Mouse (Mus musculus): ENCODE measurements around the gene Rab3il1. TPM values are rescaled to one million over a fixed set of nuclear protein-coding genes. Genes with fewer than 3 reads are reported as not detected.

Rab3il1 gene
- polyA plus RNA-seq, 1 experiment from 2014 or later: 53.8 TPM

DNA sequence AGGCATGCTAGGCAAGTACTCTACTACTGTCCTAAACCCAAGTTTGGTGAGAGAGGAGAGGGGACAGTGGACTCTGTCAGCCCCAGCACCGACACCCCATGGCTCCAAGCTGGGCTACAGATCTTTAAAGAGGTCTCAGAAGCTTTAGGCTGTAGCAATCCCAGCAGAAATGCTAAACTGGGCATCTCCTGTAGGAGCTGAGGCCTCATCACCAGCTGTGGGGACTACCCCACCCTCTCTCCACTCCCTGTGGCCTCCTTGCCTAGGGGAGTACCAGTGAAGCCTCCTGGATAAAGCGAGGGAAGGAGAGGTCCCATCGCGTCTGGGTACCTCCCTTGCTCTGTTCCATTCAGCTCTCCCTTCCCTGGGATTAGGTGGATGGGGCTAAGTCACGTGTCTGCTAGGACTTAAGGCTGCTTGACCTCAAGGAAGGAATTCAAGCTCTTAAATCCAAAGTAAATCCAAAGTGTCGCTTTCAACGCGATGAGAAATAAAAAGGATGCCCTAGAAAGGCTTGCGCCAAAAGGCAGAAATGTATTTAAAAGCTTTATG lies 57.5 kb downstream of the Rab3il1 start:
- no peaks in the 10 kb centered on the region for H3K4me1 ChIP-seq (ENCODE audit: control insufficient read depth, insufficient read depth, low read length)
- H3K9me3 ChIP-seq (replicated peaks; ENCODE audit: control insufficient read depth, low read length): no peaks in the 10 kb centered on the region
- no peak overlapping the region for H3K27ac ChIP-seq (replicated peaks; ENCODE audit: low read depth, low read length)
- H3K4me2 ChIP-seq (ENCODE audit: low read depth, low read length): no peak overlapping the region
- DNase-seq (ENCODE audit: low spot score): no peak
- WGBS: 50% methylated on average over 9 of the region's 9 CpGs
- H3K4me3 ChIP-seq (ENCODE audit: low read depth, low read length): no peak overlapping the region
- ATAC-seq (replicated peaks; ENCODE audit: insufficient number of reproducible peaks, low FRiP score, low TSS enrichment, low read depth): no peak
- no peak overlapping the region for H3K9ac ChIP-seq (replicated peaks; ENCODE audit: low read length)
- H3K36me3 ChIP-seq (replicated peaks; ENCODE audit: control insufficient read depth, insufficient read depth, low read depth, low read length): peaks cover 12% of the 10 kb centered on the region
- no peaks in the 10 kb centered on the region for H3K27me3 ChIP-seq (ENCODE audit: control insufficient read depth, insufficient read depth, low read length)

DNA sequence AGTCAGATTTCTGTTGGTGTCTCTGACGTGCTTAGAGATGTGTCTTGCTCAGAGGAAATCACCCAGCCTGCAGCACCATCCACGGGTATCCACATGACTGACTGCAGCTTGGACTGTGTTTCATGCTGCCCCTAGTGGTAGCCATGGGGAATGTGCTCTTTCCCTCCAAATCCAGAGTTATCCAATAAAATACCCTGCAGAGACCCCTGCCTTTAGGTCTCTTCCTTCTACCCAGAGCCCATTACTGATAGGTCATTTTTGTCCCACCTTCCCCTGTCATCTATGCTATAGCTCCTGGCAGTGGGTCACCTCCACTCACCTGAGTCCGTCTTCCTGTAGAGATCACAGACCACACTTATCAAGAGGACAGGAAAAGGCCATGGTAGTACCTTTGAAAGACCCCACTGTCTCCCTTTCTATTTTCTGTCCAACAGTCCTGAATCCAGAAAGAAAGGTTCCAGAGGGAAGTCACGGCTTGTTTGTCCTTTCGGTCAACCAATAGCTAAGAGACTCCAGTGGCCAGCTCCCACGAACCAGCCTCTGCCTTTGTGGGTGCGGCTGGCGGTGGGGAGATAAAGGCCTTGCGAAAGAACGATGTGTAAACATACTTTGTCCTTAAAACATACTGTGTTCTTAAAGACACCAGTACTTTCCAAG lies 58.6 kb downstream of the Rab3il1 start:
- Histone ChIP-seq H3K4me1 (ENCODE audit: control insufficient read depth, insufficient read depth, low read length) (no peaks in the 10 kb centered on the region), H3K4me3 (ENCODE audit: low read depth, low read length) (no peak overlapping the region), H3K27ac (replicated peaks; ENCODE audit: low read depth, low read length) (no peak overlapping the region), H3K27me3 (ENCODE audit: control insufficient read depth, insufficient read depth, low read length) (no peaks in the 10 kb centered on the region), H3K9ac (replicated peaks; ENCODE audit: low read length) (no peak overlapping the region), H3K36me3 (replicated peaks; ENCODE audit: control insufficient read depth, insufficient read depth, low read depth, low read length) (peaks cover 15% of the 10 kb centered on the region), H3K4me2 (ENCODE audit: low read depth, low read length) (no peak overlapping the region), H3K9me3 (replicated peaks; ENCODE audit: control insufficient read depth, low read length) (no peaks in the 10 kb centered on the region)
- DNase-seq (ENCODE audit: low spot score) (peak; percentile 73), ATAC-seq (replicated peaks; ENCODE audit: insufficient number of reproducible peaks, low FRiP score, low TSS enrichment, low read depth) (0 out of 2 replicates have a peak, but pooled peaks have one; percentile 21)
- WGBS: 64% methylated on average over 10 of the region's 10 CpGs

DNA sequence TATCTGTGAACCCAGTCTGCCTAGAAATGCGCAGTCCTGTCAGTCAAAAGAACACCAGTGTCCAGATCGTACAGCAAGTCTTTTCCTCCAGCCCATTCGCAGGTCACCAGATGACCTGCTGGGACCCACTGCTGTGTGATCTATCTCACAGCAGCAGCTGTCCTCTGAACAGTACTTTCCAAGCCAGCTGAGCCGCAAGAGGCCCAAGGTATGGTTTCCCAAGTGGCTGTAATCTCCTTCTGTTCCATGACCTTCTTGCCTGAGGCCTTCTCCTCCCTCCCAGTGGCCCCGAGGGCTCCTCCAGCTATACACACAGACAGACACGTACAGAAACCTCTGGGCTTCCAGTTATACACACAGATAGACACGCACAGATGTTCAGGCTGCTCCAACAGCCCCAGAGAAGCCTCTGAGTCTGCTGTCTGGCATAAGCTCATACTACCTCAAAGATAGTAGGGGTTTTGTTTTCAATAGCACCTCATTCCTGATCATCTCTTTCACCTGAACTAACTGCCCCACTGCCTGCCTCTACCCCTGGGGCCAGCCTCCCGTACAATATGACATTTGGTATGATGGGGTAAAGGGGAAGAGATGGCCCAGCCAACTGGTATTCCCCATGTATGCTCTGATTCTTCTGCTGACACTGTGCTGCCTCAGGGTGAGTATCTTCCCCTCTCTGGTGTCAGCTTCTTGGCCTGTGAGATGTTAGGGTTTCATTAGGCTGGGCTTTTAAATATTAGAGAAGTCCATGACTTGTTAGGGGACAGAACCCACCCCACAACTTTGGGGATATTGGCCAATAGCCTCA lies 59.5 kb downstream of the Rab3il1 start:
- Histone ChIP-seq H3K27me3 (ENCODE audit: control insufficient read depth, insufficient read depth, low read length) (no peaks in the 10 kb centered on the region), H3K4me3 (ENCODE audit: low read depth, low read length) (no peak overlapping the region), H3K36me3 (replicated peaks; ENCODE audit: control insufficient read depth, insufficient read depth, low read depth, low read length) (peaks cover 21% of the 10 kb centered on the region), H3K4me1 (ENCODE audit: control insufficient read depth, insufficient read depth, low read length) (no peaks in the 10 kb centered on the region), H3K9me3 (replicated peaks; ENCODE audit: control insufficient read depth, low read length) (no peaks in the 10 kb centered on the region), H3K9ac (replicated peaks; ENCODE audit: low read length) (no peak overlapping the region), H3K4me2 (ENCODE audit: low read depth, low read length) (no peak overlapping the region), H3K27ac (replicated peaks; ENCODE audit: low read depth, low read length) (no peak overlapping the region)
- DNase-seq (ENCODE audit: low spot score): no peak
- WGBS: 55% methylated on average over 8 of the region's 8 CpGs
- no peak for ATAC-seq (replicated peaks; ENCODE audit: insufficient number of reproducible peaks, low FRiP score, low TSS enrichment, low read depth)

DNA sequence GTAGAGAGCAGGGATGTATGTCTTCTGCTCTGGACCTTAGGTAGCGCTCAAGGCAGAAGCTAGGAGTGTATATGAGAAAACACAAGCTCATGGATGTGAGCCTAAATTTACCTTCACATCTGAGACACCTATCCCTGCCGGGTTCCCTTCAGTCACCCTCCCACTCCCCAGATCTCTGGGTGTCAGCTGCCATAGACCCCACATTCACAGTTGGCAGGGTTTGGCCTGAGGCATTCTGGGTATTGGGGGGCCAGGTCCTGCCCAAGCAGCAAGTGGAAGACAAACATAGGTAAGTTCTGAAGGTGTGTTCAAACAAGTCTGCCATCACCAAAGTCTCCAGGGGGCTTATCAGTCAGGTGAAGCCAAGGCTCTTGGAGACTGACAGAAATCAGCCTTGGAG lies 60.2 kb downstream of the Rab3il1 start:
- peaks cover 27% of the 10 kb centered on the region for H3K36me3 ChIP-seq (replicated peaks; ENCODE audit: control insufficient read depth, insufficient read depth, low read depth, low read length)
- no peak for ATAC-seq (replicated peaks; ENCODE audit: insufficient number of reproducible peaks, low FRiP score, low TSS enrichment, low read depth)
- DNase-seq (ENCODE audit: low spot score): no peak

DNA sequence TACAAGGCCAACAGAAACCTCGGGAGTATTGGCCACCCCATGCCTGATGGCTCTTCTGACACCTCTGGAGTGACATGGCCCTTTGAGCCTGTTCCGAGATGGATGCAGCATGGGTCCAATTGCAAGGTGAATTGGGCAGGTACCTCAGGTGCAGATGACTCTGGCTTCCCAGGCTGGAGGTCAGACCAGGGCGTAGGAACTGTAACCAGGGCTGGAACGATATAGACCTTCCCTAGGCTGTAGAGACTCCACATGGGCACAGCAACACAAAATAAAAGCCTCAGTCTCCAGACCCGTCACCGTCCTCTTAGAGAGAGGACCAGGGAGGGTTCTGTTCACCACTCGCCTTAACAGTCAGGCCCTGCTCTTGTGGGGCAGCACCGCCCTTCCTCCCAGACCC lies 60.8 kb downstream of the Rab3il1 start:
- ATAC-seq (replicated peaks; ENCODE audit: insufficient number of reproducible peaks, low FRiP score, low TSS enrichment, low read depth) (no peak), DNase-seq (ENCODE audit: low spot score) (no peak)
- H3K9me3 ChIP-seq (replicated peaks; ENCODE audit: control insufficient read depth, low read length): no peaks in the 10 kb centered on the region
- no peak overlapping the region for H3K4me2 ChIP-seq (ENCODE audit: low read depth, low read length)
- 89% methylated on average over 8 of the region's 8 CpGs for WGBS
- H3K4me3 ChIP-seq (ENCODE audit: low read depth, low read length): no peak overlapping the region
- no peaks in the 10 kb centered on the region for H3K4me1 ChIP-seq (ENCODE audit: control insufficient read depth, insufficient read depth, low read length)
- no peak overlapping the region for H3K27ac ChIP-seq (replicated peaks; ENCODE audit: low read depth, low read length)
- no peak overlapping the region for H3K9ac ChIP-seq (replicated peaks; ENCODE audit: low read length)
- H3K27me3 ChIP-seq (ENCODE audit: control insufficient read depth, insufficient read depth, low read length): no peaks in the 10 kb centered on the region
- H3K36me3 ChIP-seq (replicated peaks; ENCODE audit: control insufficient read depth, insufficient read depth, low read depth, low read length): peaks cover 28% of the 10 kb centered on the region

More for the DNA sequence above, 60.2 kb downstream of the Rab3il1 start:
- Histone ChIP-seq H3K4me2 (ENCODE audit: low read depth, low read length) (no peak overlapping the region), H3K9me3 (replicated peaks; ENCODE audit: control insufficient read depth, low read length) (no peaks in the 10 kb centered on the region), H3K27me3 (ENCODE audit: control insufficient read depth, insufficient read depth, low read length) (no peaks in the 10 kb centered on the region), H3K4me1 (ENCODE audit: control insufficient read depth, insufficient read depth, low read length) (no peaks in the 10 kb centered on the region), H3K27ac (replicated peaks; ENCODE audit: low read depth, low read length) (no peak overlapping the region), H3K4me3 (ENCODE audit: low read depth, low read length) (no peak overlapping the region), H3K9ac (replicated peaks; ENCODE audit: low read length) (no peak overlapping the region)
- WGBS: 81% methylated on average over 2 of the region's 2 CpGs

DNA sequence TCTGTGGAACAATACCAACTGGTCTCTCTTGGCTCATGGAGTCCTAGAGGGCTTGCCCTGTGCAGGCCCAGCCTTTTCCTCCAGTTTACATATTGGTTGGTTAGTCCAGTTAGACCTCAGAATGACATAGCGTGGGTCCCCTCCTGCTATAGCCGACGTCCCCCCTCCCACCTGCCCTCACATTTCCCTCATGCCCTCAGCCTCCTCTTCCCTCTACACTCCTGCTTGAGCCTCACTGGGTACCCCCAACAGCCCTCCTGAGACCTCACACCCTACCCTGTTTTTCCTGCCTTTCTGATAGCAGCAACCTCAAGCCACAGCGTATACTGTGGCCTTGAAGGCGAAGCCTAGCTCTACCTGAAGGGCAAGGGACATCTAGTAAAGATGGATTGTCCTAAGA lies 61.4 kb downstream of the Rab3il1 start:
- DNase-seq (ENCODE audit: low spot score) (no peak), ATAC-seq (replicated peaks; ENCODE audit: insufficient number of reproducible peaks, low FRiP score, low TSS enrichment, low read depth) (no peak)
- Histone ChIP-seq H3K36me3 (replicated peaks; ENCODE audit: control insufficient read depth, insufficient read depth, low read depth, low read length) (peaks cover 31% of the 10 kb centered on the region), H3K9ac (replicated peaks; ENCODE audit: low read length) (no peak overlapping the region), H3K4me2 (ENCODE audit: low read depth, low read length) (no peak overlapping the region), H3K9me3 (replicated peaks; ENCODE audit: control insufficient read depth, low read length) (no peaks in the 10 kb centered on the region), H3K27ac (replicated peaks; ENCODE audit: low read depth, low read length) (no peak overlapping the region), H3K4me3 (ENCODE audit: low read depth, low read length) (no peak overlapping the region), H3K27me3 (ENCODE audit: control insufficient read depth, insufficient read depth, low read length) (no peaks in the 10 kb centered on the region), H3K4me1 (ENCODE audit: control insufficient read depth, insufficient read depth, low read length) (no peaks in the 10 kb centered on the region)
- 88% methylated on average over 5 of the region's 5 CpGs for WGBS

DNA sequence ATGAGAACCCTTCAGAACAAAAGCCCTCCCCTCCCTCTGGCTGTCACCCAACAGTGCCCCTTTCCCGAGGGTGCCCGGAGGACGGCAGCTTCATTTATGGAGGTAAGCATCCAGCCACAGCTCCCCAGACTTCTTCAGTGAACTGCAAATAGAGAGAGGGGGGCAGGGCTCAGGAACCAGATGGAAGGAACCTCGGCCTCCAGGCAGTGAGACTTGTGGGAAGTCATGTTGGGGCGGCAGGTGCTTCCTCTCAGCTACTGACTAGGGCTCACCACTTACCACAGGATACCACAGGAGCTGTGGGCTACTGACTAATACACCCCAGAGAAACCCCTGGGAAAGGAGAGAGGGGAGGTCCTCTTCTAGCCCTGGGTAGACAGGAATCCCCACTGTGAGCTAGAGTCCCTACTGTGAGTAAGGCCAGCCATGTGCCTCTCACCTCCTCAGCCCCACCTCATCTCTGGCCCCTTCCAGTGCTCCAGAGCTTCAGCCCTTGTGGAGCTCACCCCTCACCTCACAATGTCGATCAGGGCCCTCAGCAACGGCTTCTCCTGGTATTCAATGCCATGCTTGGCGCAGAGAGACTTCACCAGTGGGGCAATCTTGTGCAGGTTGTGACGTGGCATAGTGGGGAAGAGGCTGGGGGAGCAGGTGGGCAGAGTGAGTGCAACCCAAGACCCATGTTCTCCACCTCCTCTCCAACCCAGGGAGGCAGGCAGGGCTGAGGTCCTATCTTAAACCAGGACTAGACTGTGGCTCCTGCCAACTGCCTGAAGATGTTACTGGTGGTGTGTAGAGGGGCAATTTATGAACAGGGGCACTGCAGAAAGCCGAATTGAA lies 62.9 kb downstream of the Rab3il1 start:
- no peak overlapping the region for H3K9ac ChIP-seq (replicated peaks; ENCODE audit: low read length)
- ATAC-seq (replicated peaks; ENCODE audit: insufficient number of reproducible peaks, low FRiP score, low TSS enrichment, low read depth) (no peak), DNase-seq (ENCODE audit: low spot score) (no peak)
- no peaks in the 10 kb centered on the region for H3K9me3 ChIP-seq (replicated peaks; ENCODE audit: control insufficient read depth, low read length)
- H3K4me2 ChIP-seq (ENCODE audit: low read depth, low read length): no peak overlapping the region
- H3K27me3 ChIP-seq (ENCODE audit: control insufficient read depth, insufficient read depth, low read length): no peaks in the 10 kb centered on the region
- WGBS: 87% methylated on average over 10 of the region's 10 CpGs
- no peak overlapping the region for H3K27ac ChIP-seq (replicated peaks; ENCODE audit: low read depth, low read length)
- peaks cover 32% of the 10 kb centered on the region for H3K36me3 ChIP-seq (replicated peaks; ENCODE audit: control insufficient read depth, insufficient read depth, low read depth, low read length)
- H3K4me3 ChIP-seq (ENCODE audit: low read depth, low read length): no peak overlapping the region
- H3K4me1 ChIP-seq (ENCODE audit: control insufficient read depth, insufficient read depth, low read length): no peaks in the 10 kb centered on the region

Measured in embryonic facial prominence, embryonic 11.5 days (tissue).